Mouse (Mus musculus) adrenal gland, postnatal 10 days (tissue): ENCODE results near the gene Gdi2. TPM values are rescaled to one million over a fixed set of nuclear protein-coding genes. Genes with fewer than 3 reads are reported as not detected.
"Not testable (repeated sequence)": the region's sequence is repeated elsewhere in the genome, so short reads cannot be mapped to it uniquely, and the experiment has no call there.

Experiments
- DNase-seq: peaks from one replicate; pipeline ENCODE4 v3.0.0; 2021; ENCODE audit warnings: mixed read lengths
- long read RNA-seq, 2 experiments: library from polyadenylated mRNA; stranded (forward); transcript quantifications; one replicate each; pipeline ENCODE4 v2.0.0; 2021
- total RNA-seq, 2 experiments: library from RNA; stranded (reverse); gene quantifications; 2 replicates each; pipeline ENCODE4 v1.2.3; 2021

Gene Gdi2
- 100 to 1,000 TPM; 347 to 374 TPM for total RNA-seq
- long read RNA-seq, experiment 1, full-length matches to known transcripts = 398 of 429 reads
- long read RNA-seq, experiment 1, partial matches to known transcripts = 18 of 429 reads
- long read RNA-seq, experiment 1, other reads (novel, unspliced or antisense) = 13 of 429 reads
- long read RNA-seq, experiment 2, full-length matches to known transcripts = 142 of 149 reads
- long read RNA-seq, experiment 2, partial matches to known transcripts = 4 of 149 reads
- long read RNA-seq, experiment 2, other reads (novel, unspliced or antisense) = 3 of 149 reads

DNA sequence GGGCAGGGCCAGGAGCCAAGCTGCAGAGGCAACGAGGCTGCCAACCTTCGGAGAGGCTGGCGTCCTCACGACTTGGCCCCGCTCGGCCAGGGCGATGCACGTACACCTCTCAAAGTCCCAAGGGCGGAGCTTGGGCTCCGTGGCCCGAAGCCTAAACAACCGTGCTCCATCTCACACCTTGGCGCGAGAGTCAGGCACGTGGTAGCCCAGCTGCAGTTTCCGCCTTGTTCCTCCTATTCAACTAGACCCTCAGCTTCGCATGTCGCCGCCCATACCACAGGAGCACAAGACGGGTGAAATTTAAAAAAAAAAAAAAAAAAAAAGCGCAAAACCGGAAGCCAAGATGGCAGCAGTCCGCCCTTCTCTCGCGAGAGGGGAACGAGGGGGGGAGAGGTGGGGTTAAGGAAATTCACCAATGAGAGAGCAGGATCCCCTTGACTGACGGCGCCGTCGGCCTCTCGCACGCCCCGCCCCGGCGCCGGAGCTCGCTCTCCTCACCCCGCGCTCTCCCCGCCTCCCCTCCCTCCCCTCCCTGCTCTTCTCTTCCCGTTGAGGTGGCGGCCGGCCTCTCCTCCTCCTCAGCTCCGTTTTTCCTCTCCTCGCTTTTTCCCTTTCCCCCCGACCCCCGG, at the start of gene Gdi2:
Gdi2 (plus strand) TSS at position 470 of the 629 bp plus-strand sequence.
- peak; percentile 97 for DNase-seq

GRCm38 (mm10) chr13:3495526-3495925, 42.3 kb upstream of the Gdi2 start:
- no peak for DNase-seq

- not testable (repeated sequence) for DNase-seq
Observed at GRCm38 (mm10) chr13:3501014-3501413, 36.8 kb upstream of the Gdi2 start.

GRCm38 (mm10) chr13:3515351-3515750, 22.5 kb upstream of the Gdi2 start:
- not testable (repeated sequence) for DNase-seq

- DNase-seq = not testable (repeated sequence)
Observed at GRCm38 (mm10) chr13:3519357-3519756, 18.5 kb upstream of the Gdi2 start.

DNA sequence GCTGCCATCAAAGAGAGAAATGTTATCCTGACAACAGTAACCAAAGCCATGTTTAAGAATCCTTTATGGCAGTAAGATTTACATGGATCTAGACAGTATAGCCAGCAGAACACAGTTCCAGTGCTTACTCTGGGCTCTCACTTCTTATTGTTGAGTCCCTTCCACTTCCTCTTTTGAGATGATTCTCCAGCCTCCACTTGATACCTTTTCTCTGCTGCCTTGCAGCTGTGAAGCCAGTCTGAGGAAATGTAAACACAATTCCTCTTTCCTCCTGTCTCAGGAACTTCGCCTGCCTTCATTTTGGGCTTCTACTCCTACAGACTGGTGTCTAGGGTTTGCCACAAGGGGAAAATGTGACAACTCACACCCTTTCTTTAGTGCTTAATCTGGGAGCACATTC, 17.9 kb upstream of the Gdi2 start:
- not testable (repeated sequence) for DNase-seq

DNA sequence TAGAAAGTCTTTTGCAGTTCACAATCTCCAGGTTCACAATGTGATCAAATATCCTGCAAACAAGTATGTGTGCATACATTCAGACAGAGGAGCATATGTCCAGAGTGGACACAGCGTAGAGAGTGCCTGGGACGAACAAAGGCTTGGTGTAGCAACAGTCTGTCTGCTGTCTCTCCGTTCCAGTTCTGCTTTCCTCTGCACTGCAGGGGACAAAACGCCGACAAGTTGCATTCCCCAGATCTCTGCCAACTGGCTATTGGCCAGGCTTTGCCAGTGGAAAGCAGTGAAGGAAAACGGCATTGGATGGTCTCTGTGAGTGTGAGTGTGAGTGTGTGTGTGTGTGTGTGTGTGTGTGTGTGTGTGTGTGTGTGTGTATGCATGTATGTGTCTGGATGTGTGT, 14.4 kb upstream of the Gdi2 start:
- DNase-seq = peak; percentile 49

DNA sequence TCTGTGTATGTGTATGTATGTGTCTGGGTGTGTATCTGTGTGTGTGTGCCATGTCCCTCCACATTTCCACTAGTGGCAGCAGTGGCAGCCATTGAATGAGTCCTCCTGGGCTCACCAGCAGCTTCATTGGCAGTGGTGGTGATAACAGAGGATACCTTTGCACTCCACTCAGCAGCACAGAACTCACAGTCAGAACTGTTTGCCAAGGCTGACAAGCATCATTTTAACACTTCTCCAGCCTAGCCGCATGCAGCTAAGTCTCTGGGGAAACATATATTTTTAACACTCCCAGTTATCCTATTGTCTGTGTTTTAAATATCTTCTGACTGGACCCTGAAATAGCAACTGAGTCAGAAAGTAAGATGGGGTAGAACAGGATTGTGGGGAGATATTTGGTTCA, 13.9 kb upstream of the Gdi2 start:
- DNase-seq = no peak

GRCm38 (mm10) chr13:3525611-3526051, 12.2 kb upstream of the Gdi2 start:
- no peak for DNase-seq

GRCm38 (mm10) chr13:3526328-3526727, 11.5 kb upstream of the Gdi2 start:
- no peak for DNase-seq

GRCm38 (mm10) chr13:3530451-3530850, 7.4 kb upstream of the Gdi2 start:
- no peak for DNase-seq

- DNase-seq = not testable (repeated sequence)
Observed at GRCm38 (mm10) chr13:3531176-3531575, 6.7 kb upstream of the Gdi2 start.

GRCm38 (mm10) chr13:3531692-3532320, 6.1 kb upstream of the Gdi2 start:
- no peak for DNase-seq

GRCm38 (mm10) chr13:3532451-3532850, 5.4 kb upstream of the Gdi2 start:
- DNase-seq = no peak

DNA sequence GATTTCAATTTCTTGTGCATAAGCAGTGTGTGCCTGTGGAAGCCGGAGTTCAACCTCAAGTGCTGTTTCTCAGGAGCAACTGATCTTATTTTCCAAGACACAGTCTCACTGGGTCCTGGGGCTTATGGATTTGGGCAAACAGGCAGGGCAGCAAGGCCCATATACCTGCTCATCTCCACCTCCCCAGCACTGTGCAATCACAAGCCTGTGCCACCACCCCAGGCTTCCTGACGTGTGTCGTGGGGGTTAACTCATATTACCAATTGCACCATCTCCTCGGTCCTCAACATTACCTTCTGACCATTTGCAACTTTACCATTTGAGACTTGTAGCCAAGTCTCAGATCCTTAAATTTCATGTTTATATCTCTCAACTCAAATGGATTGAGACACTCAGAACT, 3.7 kb upstream of the Gdi2 start:
- no peak for DNase-seq

GRCm38 (mm10) chr13:3538223-3538968, 533 bp downstream of the Gdi2 start:
- DNase-seq = peak; percentile 84

GRCm38 (mm10) chr13:3538969-3539562, 1.2 kb downstream of the Gdi2 start:
- DNase-seq = no peak

GRCm38 (mm10) chr13:3540166-3540565, 2.3 kb downstream of the Gdi2 start:
- DNase-seq = no peak

GRCm38 (mm10) chr13:3541159-3541782, 3.4 kb downstream of the Gdi2 start:
- DNase-seq = no peak

DNA sequence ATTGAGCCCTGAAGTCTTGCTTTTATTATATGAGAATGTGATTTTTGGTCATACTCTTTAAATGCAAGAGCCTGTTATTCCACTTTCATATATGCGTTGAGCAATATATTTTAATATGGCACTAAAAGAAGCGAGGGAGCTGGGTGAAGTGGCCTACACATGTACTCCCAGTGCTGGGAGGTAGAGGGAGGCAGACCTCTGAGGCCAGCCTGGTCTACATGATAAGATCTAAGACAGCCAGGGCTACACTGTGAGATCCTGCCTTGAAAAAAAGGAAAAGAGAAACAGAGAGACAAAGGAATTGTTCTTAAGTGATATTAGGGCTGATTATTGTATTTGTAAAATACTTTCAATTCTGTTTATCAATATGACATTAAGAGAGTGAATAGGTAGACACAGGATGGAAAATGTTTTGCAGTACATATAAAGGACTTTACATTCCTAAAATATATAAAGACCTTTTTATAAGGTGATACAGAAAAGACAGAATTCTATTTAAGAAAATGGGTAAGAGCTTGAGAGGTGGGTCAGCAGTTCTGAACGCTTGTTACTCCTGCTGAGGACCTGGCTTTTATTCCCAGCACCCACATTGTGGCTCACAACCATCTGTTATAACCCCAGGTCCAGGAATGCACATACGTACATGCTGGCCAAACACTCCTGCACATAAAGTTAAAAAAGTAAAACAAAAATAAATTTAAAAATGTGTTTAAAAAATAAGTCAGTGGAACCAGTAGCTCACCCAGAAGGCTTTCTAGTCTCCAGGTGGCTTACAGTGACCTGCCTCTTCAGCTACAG, 6.4 kb downstream of the Gdi2 start:
- DNase-seq = no peak

GRCm38 (mm10) chr13:3544925-3545324, 7.1 kb downstream of the Gdi2 start:
- DNase-seq = no peak
